Mouse (Mus musculus) embryonic facial prominence, embryonic 13.5 days (tissue): ENCODE results near the gene Top2a. TPM values are rescaled to one million over a fixed set of nuclear protein-coding genes. Genes with fewer than 3 reads are reported as not detected.

Experiments
- ATAC-seq: fragments of 200-750 bp; cut with Nextera tagmentation; 2 replicates; pipeline ENCODE4 v1.8.0; 2017; ENCODE audit warnings: low read depth; ENCODE audit not compliant: insufficient number of reproducible peaks, insufficient read depth, low FRiP score, low TSS enrichment
- H3K27ac ChIP-seq: fragments of 300-500 bp; sonication (generic); 2 replicates; pipeline ENCODE4 v1.5.1; 2015; ENCODE audit warnings: moderate library complexity, mild to moderate bottlenecking, inconsistent platforms
- H3K27me3 ChIP-seq: fragments of 300-500 bp; sonication (generic); 2 replicates; pipeline ENCODE4 v1.6.1; 2015; ENCODE audit warnings: mild to moderate bottlenecking, inconsistent platforms
- H3K36me3 ChIP-seq: fragments of 300-500 bp; sonication (generic); 2 replicates; pipeline ENCODE4 v1.6.1; 2015; ENCODE audit warnings: mild to moderate bottlenecking, inconsistent platforms
- H3K4me1 ChIP-seq: fragments of 300-500 bp; sonication (generic); 2 replicates; pipeline ENCODE4 v1.6.1; 2015; ENCODE audit warnings: inconsistent platforms
- H3K4me2 ChIP-seq: fragments of 300-500 bp; sonication (generic); 2 replicates; pipeline ENCODE4 v1.6.1; 2015; ENCODE audit warnings: moderate library complexity, mild to moderate bottlenecking, inconsistent platforms
- H3K4me3 ChIP-seq: fragments of 300-500 bp; sonication (generic); 2 replicates; pipeline ENCODE4 v1.5.1; 2015; ENCODE audit warnings: mild to moderate bottlenecking, inconsistent platforms
- H3K9ac ChIP-seq: fragments of 300-500 bp; sonication (generic); 2 replicates; pipeline ENCODE4 v1.6.1; 2015; ENCODE audit warnings: mild to moderate bottlenecking, inconsistent platforms
- H3K9me3 ChIP-seq: fragments of 300-500 bp; sonication (generic); 2 replicates; pipeline ENCODE4 v1.6.1; 2016; ENCODE audit warnings: inconsistent platforms
- WGBS: fragments of 180-500 bp; shearing (Covaris S2); methylation state at CpG from one replicate; pipeline ENCODE4 v1.1.7; 2015; ENCODE audit warnings: mixed read lengths; 5-methylcytosine and 5-hydroxymethylcytosine counted together
- polyA plus RNA-seq: library from polyadenylated mRNA; unstranded; fragments of >200 nt; fragmentation: Nextera tagmentation; extraction: Ambion mirVana; gene quantifications from 2 replicates; pipeline ENCODE4 v1.2.1, GENCODE M21; 2015

Gene Top2a
- polyA plus RNA-seq, 1 experiment from 2014 or later: 272 TPM

DNA sequence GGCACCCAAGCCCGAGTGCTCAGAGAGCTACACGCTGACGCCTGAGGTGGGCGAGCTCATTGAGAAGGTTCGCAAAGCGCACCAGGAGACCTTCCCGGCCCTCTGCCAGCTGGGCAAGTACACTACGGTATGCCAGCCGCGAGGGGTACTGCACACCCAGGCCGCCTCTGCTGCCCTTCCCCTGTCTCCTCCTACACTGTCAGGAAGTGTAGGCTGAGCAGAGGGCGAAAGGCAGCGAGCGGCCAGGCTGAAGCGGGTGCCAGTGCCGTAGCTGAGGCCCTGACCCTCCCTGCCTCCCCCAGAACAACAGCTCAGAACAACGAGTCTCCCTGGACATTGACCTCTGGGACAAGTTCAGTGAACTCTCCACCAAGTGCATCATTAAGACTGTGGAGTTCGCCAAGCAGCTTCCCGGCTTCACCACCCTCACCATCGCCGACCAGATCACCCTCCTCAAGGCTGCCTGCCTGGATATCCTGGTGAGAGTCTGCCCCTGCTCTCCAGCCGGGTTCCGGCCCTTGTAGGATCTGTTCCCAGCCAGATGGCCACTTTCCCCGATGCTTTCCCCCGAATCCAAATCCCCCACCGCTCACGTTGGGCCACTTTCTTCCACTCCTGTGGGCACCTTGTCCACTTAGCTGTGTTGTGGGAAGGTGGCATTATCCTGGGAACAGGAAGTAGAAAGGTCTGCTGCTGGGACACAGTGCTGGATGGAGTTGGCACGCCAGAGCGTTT is 53.6 kb downstream of the Top2a start:
- no peak overlapping the region for H3K4me3 ChIP-seq
- no peak overlapping the region; the same call in 1 of the 2 replicates for H3K4me2 ChIP-seq
- peaks cover 84% of the 10 kb centered on the region for H3K36me3 ChIP-seq
- no peaks in the 10 kb centered on the region for H3K27me3 ChIP-seq
- H3K27ac ChIP-seq: peak overlapping the region; percentile 73
- H3K9ac ChIP-seq: 0 out of 2 replicates have a peak overlapping the region, but pooled peaks have one; percentile 36
- no peaks in the 10 kb centered on the region for H3K9me3 ChIP-seq
- H3K4me1 ChIP-seq: peaks cover 63% of the 10 kb centered on the region
- no peak for ATAC-seq
- 75% methylated on average over 29 of the region's 29 CpGs for WGBS

DNA sequence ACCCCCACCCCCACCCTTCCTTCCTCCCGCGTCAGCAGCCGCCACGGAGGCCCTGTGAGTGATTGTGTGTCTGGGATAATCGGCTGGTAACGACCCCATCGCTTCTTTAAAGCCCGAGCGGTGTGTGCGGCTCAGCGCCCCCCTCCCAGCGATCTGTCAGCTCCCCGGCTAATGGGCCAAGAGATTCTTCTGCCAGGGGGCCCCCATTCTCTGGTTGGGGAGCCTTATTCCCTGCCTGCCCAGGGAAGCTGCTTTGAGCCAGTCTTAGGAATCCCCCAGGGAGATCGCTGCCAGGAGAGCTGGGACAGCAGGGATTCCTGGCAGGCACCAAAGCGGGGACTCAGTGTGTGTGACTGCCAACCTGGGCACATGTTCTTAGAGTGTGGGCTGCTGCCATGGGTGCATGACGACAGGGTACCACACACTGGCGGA is 54.5 kb downstream of the Top2a start:
- Histone ChIP-seq H3K27ac (peak overlapping the region; percentile 73), H3K27me3 (no peaks in the 10 kb centered on the region), H3K4me1 (peaks cover 72% of the 10 kb centered on the region), H3K4me3 (no peak overlapping the region), H3K9ac (0 out of 2 replicates have a peak overlapping the region, but pooled peaks have one; percentile 32), H3K36me3 (peaks cover 76% of the 10 kb centered on the region), H3K4me2 (peak overlapping the region; percentile 7; the same call in 1 of the 2 replicates), H3K9me3 (no peaks in the 10 kb centered on the region)
- ATAC-seq: no peak
- 18% methylated on average over 17 of the region's 17 CpGs for WGBS

DNA sequence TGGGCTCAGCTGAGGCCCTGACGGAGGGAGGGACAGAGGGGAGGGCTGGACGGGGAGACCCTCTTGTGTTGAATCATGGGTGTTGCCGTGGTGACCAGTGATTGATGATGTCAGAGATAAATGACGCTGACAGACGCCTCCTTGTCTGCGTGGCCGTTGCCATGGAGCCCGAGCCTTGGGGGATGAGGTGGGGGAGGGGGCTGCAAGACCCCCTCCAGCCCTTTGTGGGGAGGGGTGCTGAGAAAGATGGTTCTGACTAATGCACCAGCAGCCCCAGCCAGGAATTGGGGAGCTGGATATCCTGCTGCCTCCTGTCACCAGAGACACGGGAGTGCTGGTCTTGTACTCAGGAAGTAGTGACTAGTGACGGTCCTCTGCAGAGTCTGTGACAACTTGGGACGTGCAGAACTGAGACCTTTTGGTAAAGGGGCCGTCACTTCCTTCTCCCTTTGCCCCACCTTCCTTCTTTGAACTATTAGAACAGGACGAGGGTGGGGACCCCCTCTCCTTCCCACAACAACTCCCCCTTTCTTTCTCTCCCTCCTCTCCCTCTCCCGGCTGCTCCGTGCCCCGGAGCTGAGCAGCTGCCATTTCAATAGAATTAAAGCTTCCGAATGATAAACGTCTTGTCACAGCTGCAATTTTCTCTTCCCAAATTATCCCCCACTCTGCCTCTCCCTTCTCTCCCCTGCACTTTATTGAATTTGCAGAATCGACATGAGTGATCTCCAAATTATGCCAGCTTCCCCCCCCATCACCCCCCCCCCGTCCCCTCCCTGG is 55.1 kb downstream of the Top2a start:
- WGBS: 10% methylated on average over 20 of the region's 20 CpGs
- Histone ChIP-seq H3K9ac (peak overlapping the region; percentile 49), H3K27ac (peak overlapping the region; percentile 73), H3K9me3 (no peaks in the 10 kb centered on the region), H3K4me2 (peak overlapping the region; percentile 9), H3K4me1 (peaks cover 78% of the 10 kb centered on the region), H3K36me3 (peaks cover 70% of the 10 kb centered on the region), H3K27me3 (no peaks in the 10 kb centered on the region), H3K4me3 (peak overlapping the region; percentile 0; the same call in 1 of the 2 replicates)
- ATAC-seq: no peak

DNA sequence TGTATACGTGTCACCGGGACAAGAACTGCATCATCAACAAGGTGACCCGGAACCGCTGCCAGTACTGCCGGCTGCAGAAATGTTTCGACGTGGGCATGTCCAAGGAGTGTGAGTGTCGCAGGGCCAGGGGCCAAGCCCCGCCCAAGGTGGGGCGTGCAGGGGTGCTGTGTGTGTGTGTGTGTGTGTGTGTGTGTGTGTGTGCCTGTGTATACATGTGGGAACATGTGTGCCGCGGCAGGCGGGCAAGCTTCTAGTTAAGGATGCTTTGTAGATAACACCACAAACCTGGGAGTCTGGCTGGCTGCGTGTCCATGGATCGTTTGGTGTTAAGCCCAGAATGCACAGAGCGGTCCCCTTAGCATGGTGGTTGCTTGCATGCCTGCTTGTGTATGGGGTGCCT is 55.9 kb downstream of the Top2a start:
- Histone ChIP-seq H3K9me3 (no peaks in the 10 kb centered on the region), H3K36me3 (peaks cover 62% of the 10 kb centered on the region), H3K9ac (peak overlapping the region; percentile 49; the same call in 1 of the 2 replicates), H3K4me2 (0 out of 2 replicates have a peak overlapping the region, but pooled peaks have one; percentile 9), H3K27ac (peak overlapping the region; percentile 73), H3K4me1 (peaks cover 86% of the 10 kb centered on the region), H3K27me3 (no peaks in the 10 kb centered on the region), H3K4me3 (no peak overlapping the region)
- ATAC-seq: no peak
- 51% methylated on average over 16 of the region's 16 CpGs for WGBS

DNA sequence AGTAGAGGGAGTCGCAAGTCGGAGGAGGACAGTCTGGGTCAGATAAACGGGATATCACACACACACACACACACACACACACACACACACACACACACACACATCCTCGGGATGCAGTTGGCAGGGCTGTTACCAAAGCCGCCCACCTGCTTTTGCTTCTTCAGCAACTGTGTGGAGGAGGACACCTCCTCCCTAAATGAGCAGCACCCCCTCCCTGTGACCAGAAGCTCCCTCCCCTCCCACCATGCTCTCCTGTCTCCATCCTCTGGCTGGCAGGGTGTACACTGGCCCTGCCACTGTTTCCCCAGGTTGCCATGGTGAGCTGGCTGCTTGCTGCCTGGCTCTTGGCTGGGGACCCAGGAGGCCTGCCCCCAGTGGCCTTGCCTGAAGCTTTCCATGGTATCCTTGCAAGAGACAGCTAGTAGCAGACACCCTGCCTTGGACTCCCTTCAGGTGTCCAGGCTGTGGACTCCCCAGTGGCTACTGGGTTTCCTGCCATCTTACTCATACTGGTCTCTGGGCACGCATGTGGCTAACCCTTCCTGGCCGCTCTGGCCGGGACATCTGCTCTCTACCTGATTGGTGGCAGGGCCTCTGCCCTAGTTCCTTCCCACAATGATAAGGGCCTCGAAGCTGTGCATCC is 57.4 kb downstream of the Top2a start:
- peaks cover 51% of the 10 kb centered on the region for H3K36me3 ChIP-seq

DNA sequence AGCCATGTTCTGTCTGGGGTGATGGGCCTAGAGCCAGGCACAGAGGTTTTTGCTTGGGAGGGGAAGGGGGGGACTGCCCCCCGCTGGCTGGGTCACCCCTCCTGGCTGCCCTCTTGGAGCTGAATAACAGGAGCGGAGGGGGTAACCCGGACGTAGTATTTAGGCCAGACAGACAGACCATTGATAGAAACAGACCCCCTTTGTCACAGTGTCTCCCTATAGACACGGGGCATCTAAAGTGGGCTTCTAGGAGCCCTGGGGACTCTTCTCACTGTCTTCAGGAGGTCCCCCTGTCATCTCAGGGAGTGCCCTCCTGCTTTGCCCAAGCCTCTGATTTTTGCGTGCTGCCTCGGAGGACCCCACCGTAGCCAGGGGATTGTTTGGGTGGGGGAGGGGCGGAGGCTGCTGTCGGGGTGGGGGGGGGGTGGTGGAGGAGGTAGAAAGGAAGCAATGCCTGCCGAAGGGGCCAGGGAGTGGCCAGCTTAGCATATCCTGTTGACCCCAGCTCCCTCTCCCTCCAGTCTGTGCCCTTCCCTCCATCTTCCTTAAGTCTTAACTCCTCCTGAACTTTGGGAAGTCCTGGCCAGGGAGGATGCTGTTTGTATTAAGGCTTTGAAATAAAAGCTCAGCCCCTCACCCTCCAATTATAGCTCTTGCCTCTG is 58.4 kb downstream of the Top2a start:
- Histone ChIP-seq H3K27me3 (no peaks in the 10 kb centered on the region), H3K9me3 (no peaks in the 10 kb centered on the region), H3K4me1 (peaks cover 100% of the 10 kb centered on the region), H3K4me3 (peak overlapping the region; percentile 58), H3K4me2 (peak overlapping the region; percentile 96), H3K9ac (peak overlapping the region; percentile 72), H3K27ac (peak overlapping the region; percentile 90), H3K36me3 (peaks cover 41% of the 10 kb centered on the region)
- 9% methylated on average over 11 of the region's 11 CpGs for WGBS
- ATAC-seq: no peak

More for the DNA sequence above, 57.4 kb downstream of the Top2a start:
- no peaks in the 10 kb centered on the region for H3K9me3 ChIP-seq
- H3K4me3 ChIP-seq: no peak overlapping the region
- H3K4me2 ChIP-seq: peak overlapping the region; percentile 96
- peak overlapping the region; percentile 73; the same call in 1 of the 2 replicates for H3K27ac ChIP-seq
- peaks cover 100% of the 10 kb centered on the region for H3K4me1 ChIP-seq
- WGBS: 44% methylated on average over 9 of the region's 9 CpGs
- no peak overlapping the region for H3K9ac ChIP-seq
- no peaks in the 10 kb centered on the region for H3K27me3 ChIP-seq
- no peak for ATAC-seq

DNA sequence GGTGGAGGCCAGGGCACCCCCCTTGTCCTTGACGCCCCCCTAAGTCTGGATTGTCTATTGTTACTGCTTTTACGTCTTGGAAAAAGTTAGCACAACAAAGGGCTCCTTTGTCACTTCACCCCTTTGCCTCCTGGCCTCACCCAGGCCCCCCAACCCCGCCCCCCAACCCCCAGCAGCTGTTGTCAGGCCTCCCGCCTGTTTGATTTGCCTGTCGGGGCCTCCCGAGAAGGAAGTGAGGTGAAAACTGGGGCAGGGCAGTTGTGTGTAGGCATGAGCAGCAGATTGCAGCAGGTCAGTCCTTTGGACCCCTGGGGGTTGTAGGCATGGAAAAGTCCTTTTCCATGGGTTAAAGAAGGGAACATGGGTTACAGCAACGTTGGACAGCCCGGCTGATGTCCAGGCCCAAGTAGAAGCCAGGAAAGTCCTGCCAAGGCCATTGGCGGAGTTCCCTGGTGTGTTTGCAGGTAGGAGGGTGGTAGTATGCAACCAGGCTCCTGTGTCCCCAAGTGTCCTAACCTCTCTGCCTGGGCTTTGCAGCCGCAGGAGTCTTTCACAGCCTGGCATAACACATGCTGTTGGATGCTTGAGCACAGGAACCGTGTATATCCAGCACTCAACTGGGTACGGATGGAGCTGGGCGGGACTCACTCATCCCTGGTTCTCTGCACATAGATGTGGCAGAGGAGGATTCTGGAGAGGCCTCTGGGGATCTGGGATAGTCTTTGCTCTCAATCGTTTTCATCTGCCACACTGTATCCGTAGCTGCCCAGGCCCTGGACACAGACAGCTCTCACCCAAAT is 59.2 kb downstream of the Top2a start:
- Histone ChIP-seq H3K4me1 (peaks cover 99% of the 10 kb centered on the region), H3K9ac (peak overlapping the region; percentile 72), H3K4me3 (peak overlapping the region; percentile 58), H3K9me3 (no peaks in the 10 kb centered on the region), H3K27ac (peak overlapping the region; percentile 90), H3K4me2 (peak overlapping the region; percentile 96), H3K27me3 (no peaks in the 10 kb centered on the region), H3K36me3 (peaks cover 34% of the 10 kb centered on the region)
- ATAC-seq: no peak
- 21% methylated on average over 15 of the region's 15 CpGs for WGBS

DNA sequence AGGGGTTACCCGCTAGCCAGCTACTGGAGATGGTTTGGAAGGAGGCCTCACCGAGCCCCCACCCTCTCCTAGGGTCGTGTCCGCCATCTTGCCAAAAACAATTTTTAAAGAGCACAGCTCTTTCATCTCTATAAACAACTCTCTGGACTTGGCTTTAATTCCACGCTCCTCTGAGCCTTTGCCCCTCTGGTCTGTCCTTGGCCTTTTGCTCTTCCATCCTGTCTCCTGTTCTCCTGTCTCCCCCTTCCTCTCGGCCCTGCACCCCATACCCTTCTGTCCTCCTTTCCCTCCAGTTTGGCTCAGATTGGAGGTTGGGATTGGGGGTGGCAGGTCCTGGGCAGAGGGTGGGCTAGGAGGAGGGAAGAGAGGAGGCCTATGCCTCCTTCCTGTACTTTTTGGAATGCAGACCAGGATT is 59.8 kb downstream of the Top2a start:
- H3K9ac ChIP-seq: peak overlapping the region; percentile 72; the same call in 1 of the 2 replicates
- H3K9me3 ChIP-seq: no peaks in the 10 kb centered on the region
- H3K4me1 ChIP-seq: peaks cover 99% of the 10 kb centered on the region
- H3K27ac ChIP-seq: peak overlapping the region; percentile 90
- no peaks in the 10 kb centered on the region for H3K27me3 ChIP-seq
- H3K36me3 ChIP-seq: peaks cover 29% of the 10 kb centered on the region
- WGBS: 18% methylated on average over 6 of the region's 6 CpGs
- H3K4me2 ChIP-seq: peak overlapping the region; percentile 96
- no peak for ATAC-seq
- H3K4me3 ChIP-seq: peak overlapping the region; percentile 58

DNA sequence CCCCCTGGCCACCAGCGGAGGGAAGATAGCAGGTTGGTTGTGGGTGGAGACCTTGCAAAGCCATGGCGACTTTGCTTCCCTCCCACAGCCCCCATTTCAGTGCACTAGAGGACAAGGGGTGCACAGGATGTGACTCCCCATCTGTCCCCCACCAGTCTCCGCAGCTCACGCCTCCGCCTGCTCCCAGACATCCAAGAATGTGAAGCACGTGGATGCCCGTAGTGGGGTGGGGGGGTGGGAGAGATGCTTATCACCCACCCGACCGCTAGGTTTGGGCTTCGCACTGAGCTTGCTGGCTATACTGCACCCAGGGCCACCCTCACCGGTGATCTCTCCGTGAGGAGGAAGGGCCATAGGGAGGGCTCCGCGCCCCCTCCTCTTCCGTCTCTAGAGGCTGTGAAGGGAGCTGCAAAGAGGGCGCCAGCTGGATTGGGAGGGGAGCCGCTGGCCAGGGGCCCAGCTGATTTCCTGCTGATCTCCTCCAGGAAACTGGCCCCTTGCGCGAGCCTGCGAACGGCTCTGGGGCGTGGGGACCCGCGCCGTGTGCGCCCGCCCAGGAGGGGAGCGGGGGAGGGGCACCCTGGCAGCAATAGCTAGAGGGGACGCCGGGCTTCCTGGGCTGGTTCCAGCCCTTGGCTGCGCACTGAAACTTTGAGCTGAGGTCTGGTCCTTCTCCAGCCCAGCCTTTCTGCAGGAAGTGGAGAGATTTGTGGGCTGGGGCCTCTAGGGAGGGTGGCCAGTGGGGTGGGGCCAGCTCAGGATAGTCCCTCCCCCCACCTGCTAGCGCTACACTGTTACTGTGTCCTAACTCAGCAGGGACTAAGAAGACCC is 60.6 kb downstream of the Top2a start:
- peak overlapping the region; percentile 72 for H3K9ac ChIP-seq
- H3K4me3 ChIP-seq: peak overlapping the region; percentile 58
- no peaks in the 10 kb centered on the region for H3K27me3 ChIP-seq
- peak overlapping the region; percentile 96 for H3K4me2 ChIP-seq
- peak; percentile 76 for ATAC-seq
- H3K4me1 ChIP-seq: peaks cover 97% of the 10 kb centered on the region
- H3K9me3 ChIP-seq: no peaks in the 10 kb centered on the region
- H3K36me3 ChIP-seq: peaks cover 23% of the 10 kb centered on the region
- peak overlapping the region; percentile 90 for H3K27ac ChIP-seq
- WGBS: under 1% methylated on average over 32 of the region's 32 CpGs
